Mouse (Mus musculus) MEL (cell line): ENCODE measurements around the gene Hmx2. TPM values are rescaled to one million over a fixed set of nuclear protein-coding genes. Genes with fewer than 3 reads are reported as not detected.

ENCODE experiments used
- DNase-seq: peaks from one replicate; pipeline ENCODE4 v3.0.0; 2011; ENCODE audit warnings: low read depth, low spot score
- H3K27ac ChIP-seq: 2 replicates; pipeline ENCODE4 v1.5.1; 2012; ENCODE audit warnings: low read depth, mild to moderate bottlenecking, control low read depth, low read length, moderate library complexity; ENCODE audit not compliant: control insufficient read depth
- H3K27me3 ChIP-seq, 2 experiments: fragments of 150-350 bp in 1 of 2; sonication (generic) in 1 of 2; 2 replicates each; pipeline ENCODE4 v1.6.1; 2012; ENCODE audit warnings: low read length in 2 of 2, mild to moderate bottlenecking in 2 of 2, improper control_type of control experiment in 1 of 2, moderate library complexity in 1 of 2; ENCODE audit not compliant: insufficient read depth in 2 of 2, control insufficient read depth in 1 of 2
- H3K36me3 ChIP-seq, 2 experiments: 2 replicates each; pipeline ENCODE4 v1.6.1; 2012 to 2014; ENCODE audit warnings: low read length in 2 of 2, improper control_type of control experiment in 1 of 2, inconsistent platforms in 1 of 2, mild to moderate bottlenecking in 1 of 2; ENCODE audit not compliant: insufficient read depth in 2 of 2, control insufficient read depth in 1 of 2
- H3K4me1 ChIP-seq, 2 experiments: fragments of 150-350 bp in 1 of 2; sonication (generic) in 1 of 2; 2 replicates each; pipeline ENCODE4 v1.6.1; 2012; ENCODE audit warnings: low read length in 2 of 2, improper control_type of control experiment in 1 of 2, mild to moderate bottlenecking in 1 of 2; ENCODE audit not compliant: insufficient read depth in 2 of 2, control insufficient read depth in 1 of 2
- H3K4me3 ChIP-seq, 2 experiments: fragments of 150-350 bp in 1 of 2; sonication (generic) in 1 of 2; 2 replicates each; pipeline ENCODE4 v1.5.1; 2012; ENCODE audit warnings: low read depth in 2 of 2, low read length in 2 of 2, mild to moderate bottlenecking in 2 of 2, moderate library complexity in 2 of 2, control low read depth in 1 of 2, improper control_type of control experiment in 1 of 2; ENCODE audit not compliant: control insufficient read depth in 1 of 2, insufficient read depth in 1 of 2
- H3K79me2 ChIP-seq: 2 replicates; pipeline ENCODE4 v1.6.1; 2012; ENCODE audit warnings: mild to moderate bottlenecking, low read length, moderate library complexity; ENCODE audit not compliant: control insufficient read depth, poor library complexity, insufficient read depth
- H3K9ac ChIP-seq: 2 replicates; pipeline ENCODE4 v1.6.1; 2012; ENCODE audit warnings: low read depth, mild to moderate bottlenecking, control low read depth, low read length, moderate library complexity; ENCODE audit not compliant: control insufficient read depth, poor library complexity, severe bottlenecking
- H3K9me3 ChIP-seq: fragments of 150-350 bp; sonication (generic); replicated peaks from 2 replicates; pipeline ENCODE4 v1.6.1; 2012; ENCODE audit warnings: mild to moderate bottlenecking, low read length, improper control_type of control experiment, moderate library complexity; ENCODE audit not compliant: insufficient read depth
- BHLHE40 ChIP-seq: IDR thresholded peaks from 2 replicates; pipeline ENCODE4 v1.6.1; 2012; ENCODE audit warnings: low read depth, mild to moderate bottlenecking, inconsistent platforms, low read length, improper control_type of control experiment, borderline replicate concordance
- E2F4 ChIP-seq: IDR thresholded peaks from 2 replicates; pipeline ENCODE4 v1.6.1; 2011; ENCODE audit warnings: low read depth, low read length, improper control_type of control experiment, borderline replicate concordance
- ELF1 ChIP-seq: IDR thresholded peaks from 2 replicates; pipeline ENCODE4 v1.6.1; 2014; ENCODE audit warnings: low read depth, mild to moderate bottlenecking, inconsistent platforms, low read length, improper control_type of control experiment, moderate library complexity
- ETS1 ChIP-seq: IDR thresholded peaks from 2 replicates; pipeline ENCODE4 v1.6.1; 2012; ENCODE audit warnings: low read depth, mild to moderate bottlenecking, inconsistent platforms, low read length, improper control_type of control experiment, moderate library complexity
- JUND ChIP-seq: IDR thresholded peaks from 2 replicates; pipeline ENCODE4 v1.6.1; 2011; ENCODE audit warnings: low read depth, mild to moderate bottlenecking, improper control_type of control experiment, low read length
- MAFK ChIP-seq: IDR thresholded peaks from 2 replicates; pipeline ENCODE4 v1.6.1; 2011; ENCODE audit warnings: low read depth, mild to moderate bottlenecking, low read length, improper control_type of control experiment, borderline replicate concordance
- MAX ChIP-seq: IDR thresholded peaks from 2 replicates; pipeline ENCODE4 v1.6.1; 2011; ENCODE audit warnings: low read length, improper control_type of control experiment
- NRF1 ChIP-seq: IDR thresholded peaks from 2 replicates; pipeline ENCODE4 v1.6.1; 2014; ENCODE audit warnings: low read depth, mild to moderate bottlenecking, inconsistent platforms, low read length, improper control_type of control experiment, moderate library complexity; ENCODE audit not compliant: poor library complexity, insufficient read depth, severe bottlenecking
- POLR2A ChIP-seq, 2 experiments: IDR thresholded peaks; 2 replicates each; pipeline ENCODE4 v1.6.1; 2011 to 2012; ENCODE audit warnings: low read length in 2 of 2, mild to moderate bottlenecking in 2 of 2, control low read depth in 1 of 2, improper control_type of control experiment in 1 of 2, low read depth in 1 of 2, moderate library complexity in 1 of 2; ENCODE audit not compliant: control insufficient read depth in 1 of 2, insufficient read depth in 1 of 2, poor library complexity in 1 of 2
- POLR2AphosphoS5 ChIP-seq: IDR thresholded peaks from 2 replicates; pipeline ENCODE4 v1.6.1; 2012; ENCODE audit warnings: low read depth, borderline replicate concordance, mild to moderate bottlenecking, inconsistent platforms, low read length, moderate library complexity, mixed read lengths
- SMC3 ChIP-seq: IDR thresholded peaks from 2 replicates; pipeline ENCODE4 v1.6.1; 2011; ENCODE audit warnings: low read depth, low read length, improper control_type of control experiment
- TAL1 ChIP-seq: IDR thresholded peaks from 2 replicates; pipeline ENCODE4 v1.6.1; 2012; ENCODE audit warnings: mild to moderate bottlenecking, inconsistent platforms, low read length, moderate library complexity, mixed read lengths
- TBP ChIP-seq: IDR thresholded peaks from 2 replicates; pipeline ENCODE4 v1.8.0; 2011; ENCODE audit warnings: low read depth, low read length, improper control_type of control experiment
- TCF12 ChIP-seq: IDR thresholded peaks from 2 replicates; pipeline ENCODE4 v1.6.1; 2014; ENCODE audit warnings: low read depth, mild to moderate bottlenecking, inconsistent platforms, low read length, improper control_type of control experiment, moderate library complexity
- UBTF ChIP-seq: IDR thresholded peaks from 2 replicates; pipeline ENCODE4 v1.6.1; 2012; ENCODE audit warnings: low read depth, mild to moderate bottlenecking, inconsistent platforms, low read length, improper control_type of control experiment, moderate library complexity, borderline replicate concordance; ENCODE audit not compliant: insufficient read depth
- ZKSCAN1 ChIP-seq: IDR thresholded peaks from 2 replicates; pipeline ENCODE4 v1.6.1; 2012; ENCODE audit warnings: low read depth, mild to moderate bottlenecking, inconsistent platforms, low read length, improper control_type of control experiment, moderate library complexity
- polyA plus RNA-seq, 2 experiments: library from polyadenylated mRNA; stranded (reverse) in 1 of 2; unstranded in 1 of 2; fragments of >175 nt in 1 of 2; fragments of >200 nt in 1 of 2; gene quantifications; 2 replicates each; pipeline versions ENCODE4 v1.2.1 to v1.2.4; 2012; ENCODE audit warnings: low replicate concordance in 2 of 2, low read depth in 1 of 2; ENCODE audit not compliant: insufficient read length in 2 of 2, insufficient read depth in 1 of 2, missing spikeins in 1 of 2
- total RNA-seq: library from RNA; depleted of rRNA; stranded (reverse); fragments of 300-350 nt; gene quantifications from 2 replicates; pipeline ENCODE4 v1.2.3, GENCODE M21; 2012

Hmx2 gene
- total and polyA plus RNA-seq, 3 experiments: 1.9 to 6.4 TPM; not detected in 1

DNA sequence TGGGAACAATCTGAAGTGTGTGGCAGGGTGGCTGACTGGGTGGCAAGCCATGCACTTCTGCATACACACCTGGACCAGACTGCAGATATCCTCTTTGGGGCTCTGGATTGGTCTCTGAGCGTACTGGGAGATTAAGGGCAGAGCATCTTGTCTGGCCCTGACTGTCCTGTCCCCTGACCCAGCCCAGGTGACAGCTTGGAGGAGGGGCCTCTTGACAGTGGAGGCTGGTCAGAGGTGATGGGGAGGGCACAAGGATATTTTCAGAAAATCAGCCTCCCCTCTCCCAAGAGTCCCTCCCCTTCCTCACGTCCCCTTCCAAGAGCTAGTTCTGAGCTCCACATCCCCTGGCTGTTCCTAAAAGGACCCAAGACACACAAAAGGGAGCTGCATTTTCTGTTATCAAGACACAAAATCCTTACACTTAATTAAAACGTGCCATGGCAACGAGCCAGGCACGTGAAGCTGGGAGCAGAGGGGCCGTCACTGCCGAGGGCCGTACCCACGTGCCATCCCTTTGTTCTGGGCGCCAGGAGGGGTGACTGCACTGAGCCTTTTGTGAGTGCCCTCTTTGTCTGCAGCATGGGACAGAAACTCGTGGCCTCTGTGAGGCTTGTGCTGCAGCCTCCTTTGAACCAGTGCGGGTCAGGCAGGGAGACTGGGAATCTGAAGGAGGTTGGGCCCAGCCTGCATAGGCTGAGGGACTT is 49.4 kb downstream of the Hmx2 start:
- TF ChIP-seq TBP: no peak
- TF ChIP-seq BHLHE40: no peak
- no peak for TF ChIP-seq POLR2A (IDR thresholded peaks at IDR 0.05; ENCODE audit: control insufficient read depth in 1 of 2, insufficient read depth in 1 of 2, low read depth in 1 of 2, low read length in 2 of 2, poor library complexity in 1 of 2)
- TF ChIP-seq SMC3: no peak
- no peak overlapping the region for H3K9ac ChIP-seq
- no peaks in the 10 kb centered on the region for H3K36me3 ChIP-seq
- DNase-seq: no peak
- no peaks in the 10 kb centered on the region for H3K9me3 ChIP-seq
- no peaks in the 10 kb centered on the region for H3K4me1 ChIP-seq
- no peaks in the 10 kb centered on the region for H3K79me2 ChIP-seq
- H3K27ac ChIP-seq: no peak overlapping the region
- no peak overlapping the region for H3K4me3 ChIP-seq
- H3K27me3 ChIP-seq: no peaks in the 10 kb centered on the region

DNA sequence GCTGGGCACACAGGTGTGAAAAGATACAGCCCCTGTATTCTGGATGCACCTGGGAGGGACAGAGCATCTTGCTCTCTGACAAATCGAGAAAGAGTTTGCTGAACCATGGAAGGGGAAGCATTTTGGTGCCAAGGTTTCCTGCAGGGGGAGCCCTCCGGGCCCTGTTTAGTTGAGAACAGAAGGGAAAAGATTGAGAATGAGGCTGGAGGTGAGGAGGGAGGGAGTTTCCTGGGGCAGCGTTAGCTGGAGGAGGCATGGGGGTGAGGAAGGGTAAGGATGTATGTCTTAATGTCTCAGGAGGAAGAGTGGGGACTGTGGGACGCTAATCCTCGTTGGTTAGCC is 49.9 kb downstream of the Hmx2 start:
- Histone ChIP-seq H3K9ac (no peak overlapping the region), H3K27me3 (no peaks in the 10 kb centered on the region), H3K27ac (no peak overlapping the region), H3K79me2 (no peaks in the 10 kb centered on the region), H3K4me1 (no peaks in the 10 kb centered on the region), H3K4me3 (no peak overlapping the region), H3K36me3 (no peaks in the 10 kb centered on the region), H3K9me3 (no peaks in the 10 kb centered on the region)
- DNase-seq: no peak
- no peak for TF ChIP-seq ELF1
- TF ChIP-seq NRF1: no peak
- no peak for TF ChIP-seq ZKSCAN1
- TF ChIP-seq MAFK: no peak
- no peak for TF ChIP-seq TCF12
- no peak for TF ChIP-seq ETS1
- TF ChIP-seq POLR2AphosphoS5: no peak
- TF ChIP-seq TAL1: no peak
- TF ChIP-seq UBTF: no peak
- no peak for TF ChIP-seq E2F4

DNA sequence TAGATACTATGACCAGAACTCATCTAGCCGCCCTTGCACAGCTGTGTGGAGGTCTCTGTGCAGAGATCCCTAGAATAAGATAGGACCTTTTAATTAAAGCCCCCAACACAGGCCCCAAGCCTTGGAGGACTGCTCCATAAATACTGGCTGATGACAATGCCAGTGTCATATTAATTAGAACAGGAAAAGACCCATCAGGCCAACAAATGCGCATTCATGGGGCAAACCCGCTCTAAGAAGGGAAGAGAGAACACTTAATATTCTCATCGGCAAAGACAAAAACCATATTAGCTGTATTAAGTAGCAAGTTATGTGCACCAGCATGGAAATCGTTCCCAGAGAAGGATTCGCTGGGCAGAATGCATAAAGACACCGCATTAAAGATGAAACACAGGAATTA is 53.5 kb downstream of the Hmx2 start:
- no peaks in the 10 kb centered on the region for H3K4me1 ChIP-seq
- no peaks in the 10 kb centered on the region for H3K27me3 ChIP-seq
- H3K4me3 ChIP-seq: no peak overlapping the region
- H3K27ac ChIP-seq: no peak overlapping the region
- H3K9me3 ChIP-seq: no peaks in the 10 kb centered on the region
- no peaks in the 10 kb centered on the region for H3K36me3 ChIP-seq
- TF ChIP-seq TAL1 (no peak), JUND (no peak), MAX (no peak), UBTF (no peak)
- H3K9ac ChIP-seq: no peak overlapping the region
- no peak for DNase-seq
- H3K79me2 ChIP-seq: no peaks in the 10 kb centered on the region
